Mouse (Mus musculus): ENCODE measurements around the gene Dlx4. TPM values are rescaled to one million over a fixed set of nuclear protein-coding genes. Genes with fewer than 3 reads are reported as not detected.

Gene Dlx4
- polyA plus RNA-seq, 1 experiment from 2014 or later = 0.79 TPM

DNA sequence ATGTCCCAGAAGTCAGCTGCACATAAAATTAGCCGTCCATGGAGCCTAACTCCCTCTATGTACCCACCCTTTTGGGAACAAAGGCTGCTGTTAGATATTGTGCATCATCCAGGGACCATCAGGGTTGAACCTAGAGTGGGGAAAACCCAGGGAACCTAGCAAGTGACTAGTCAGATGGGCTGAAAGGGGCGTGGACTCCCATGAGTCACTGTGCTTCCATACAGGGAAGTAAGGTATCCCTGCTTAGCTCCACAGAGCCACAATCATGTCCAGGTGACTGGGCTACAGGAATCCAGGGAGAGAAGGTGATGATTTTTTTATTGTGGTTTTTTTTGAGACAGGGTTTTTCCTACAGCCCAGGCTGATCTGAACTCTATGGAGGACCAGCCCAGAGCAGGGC, 37.1 kb downstream of the Dlx4 start:
- H3K9ac ChIP-seq (replicated peaks; ENCODE audit: low read depth) = no peak overlapping the region
- H3K27me3 ChIP-seq (replicated peaks; ENCODE audit: insufficient read depth, low read length) = no peaks in the 10 kb centered on the region
- TF ChIP-seq EP300 (IDR thresholded peaks at IDR 0.05) (no peak), CTCF (IDR thresholded peaks at IDR 0.05) (no peak)
- ATAC-seq (no peak), DNase-seq (ENCODE audit: low spot score) (no peak)
- WGBS = 90% methylated on average over 2 of the region's 2 CpGs
- H3K4me3 ChIP-seq (ENCODE audit: low read depth, low read length) = no peak overlapping the region
- H3K4me1 ChIP-seq (ENCODE audit: insufficient read depth, low read depth, low read length) = peaks cover 3% of the 10 kb centered on the region; the same call in 1 of the 2 replicates
- H3K9me3 ChIP-seq (ENCODE audit: low read length) = no peaks in the 10 kb centered on the region
- H3K4me2 ChIP-seq (replicated peaks; ENCODE audit: low read depth, low read length) = no peak overlapping the region
- no peak overlapping the region for H3K27ac ChIP-seq (ENCODE audit: low read length)
- H3K36me3 ChIP-seq (ENCODE audit: insufficient read depth, low read length) = no peaks in the 10 kb centered on the region

DNA sequence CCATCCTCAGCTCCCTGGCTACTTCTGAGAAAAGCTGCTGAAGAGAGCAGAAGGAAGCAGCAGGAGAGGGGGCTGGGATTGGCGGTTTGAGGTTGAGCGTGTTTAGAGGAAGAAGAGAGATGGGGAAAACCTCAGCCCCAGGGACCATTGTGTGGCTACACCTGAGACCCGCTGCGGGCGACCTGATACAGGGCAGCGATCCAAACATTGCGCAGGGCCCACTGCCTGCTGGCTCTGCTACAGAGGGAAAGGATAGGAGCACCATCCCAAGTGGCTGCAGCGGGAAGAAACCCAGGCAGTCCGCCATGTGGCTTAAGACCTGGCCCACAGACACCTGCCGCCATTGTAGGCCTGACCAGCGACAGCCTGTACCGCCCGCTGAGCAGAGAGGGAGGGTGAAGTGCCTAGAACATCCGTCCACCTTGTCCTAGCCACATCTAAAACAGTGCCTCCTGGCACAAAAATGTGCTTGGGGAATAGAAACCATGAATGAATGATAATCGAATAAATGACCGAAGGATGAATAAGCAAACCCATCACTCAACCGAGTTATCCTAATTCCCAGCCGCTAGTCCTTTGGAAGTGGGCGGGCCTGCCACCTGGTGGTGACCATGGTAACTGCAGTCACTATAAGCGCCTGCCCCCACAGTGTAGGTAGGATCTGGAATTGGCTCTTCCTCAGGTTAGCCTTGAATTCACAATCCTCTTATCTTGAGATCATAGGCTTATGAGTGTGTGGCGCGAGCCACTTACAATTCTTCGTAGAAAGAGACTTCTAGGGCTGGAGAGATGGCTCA, 39.4 kb downstream of the Dlx4 start:
- Histone ChIP-seq H3K27me3 (replicated peaks; ENCODE audit: insufficient read depth, low read length) (no peaks in the 10 kb centered on the region), H3K4me1 (ENCODE audit: insufficient read depth, low read depth, low read length) (peaks cover 3% of the 10 kb centered on the region; the same call in 1 of the 2 replicates), H3K27ac (ENCODE audit: low read length) (no peak overlapping the region), H3K4me3 (ENCODE audit: low read depth, low read length) (no peak overlapping the region), H3K9me3 (ENCODE audit: low read length) (no peaks in the 10 kb centered on the region), H3K36me3 (ENCODE audit: insufficient read depth, low read length) (no peaks in the 10 kb centered on the region), H3K4me2 (replicated peaks; ENCODE audit: low read depth, low read length) (no peak overlapping the region), H3K9ac (replicated peaks; ENCODE audit: low read depth) (no peak overlapping the region)
- TF ChIP-seq EP300 (IDR thresholded peaks at IDR 0.05) (no peak), CTCF (IDR thresholded peaks at IDR 0.05) (peak; percentile 97)
- DNase-seq (ENCODE audit: low spot score) (peak; percentile 83), ATAC-seq (peak; percentile 61)
- 31% methylated on average over 23 of the region's 23 CpGs for WGBS

DNA sequence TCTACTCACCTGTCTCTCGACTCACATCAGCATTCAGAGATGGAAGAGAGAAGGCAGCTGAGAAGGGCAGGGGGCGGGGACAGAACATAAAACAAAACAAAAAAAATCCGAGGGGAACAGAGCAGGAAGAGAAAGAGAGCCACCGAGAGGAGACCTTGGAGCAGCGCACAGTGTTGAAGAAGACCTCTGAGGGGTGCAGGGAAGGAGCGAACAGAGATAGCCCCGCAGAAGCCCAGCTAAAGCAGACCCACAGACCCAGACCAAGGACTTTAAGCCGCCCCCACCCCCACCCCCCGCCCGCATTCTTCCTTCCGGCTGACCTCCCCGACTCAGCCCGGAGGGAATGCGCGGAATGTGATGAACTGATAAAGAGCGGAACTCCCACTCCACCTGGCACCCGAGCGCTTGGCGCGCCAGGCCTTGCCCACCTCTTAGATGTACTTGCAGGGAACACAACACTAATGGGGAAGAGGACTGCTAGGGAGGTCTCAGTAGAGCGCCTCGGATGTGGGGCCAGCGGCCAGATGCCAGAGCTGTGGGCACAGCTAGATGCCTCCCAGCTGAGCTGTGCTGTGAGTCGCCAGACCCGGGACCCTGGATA, 40.7 kb downstream of the Dlx4 start:
- Histone ChIP-seq H3K4me2 (replicated peaks; ENCODE audit: low read depth, low read length) (peak overlapping the region; percentile 56), H3K9me3 (ENCODE audit: low read length) (no peaks in the 10 kb centered on the region), H3K9ac (replicated peaks; ENCODE audit: low read depth) (0 out of 2 replicates have a peak overlapping the region, but pooled peaks have one; percentile 16), H3K27ac (ENCODE audit: low read length) (peak overlapping the region; percentile 60), H3K4me1 (ENCODE audit: insufficient read depth, low read depth, low read length) (peaks cover 3% of the 10 kb centered on the region; the same call in 1 of the 2 replicates), H3K36me3 (ENCODE audit: insufficient read depth, low read length) (no peaks in the 10 kb centered on the region), H3K27me3 (replicated peaks; ENCODE audit: insufficient read depth, low read length) (no peaks in the 10 kb centered on the region), H3K4me3 (ENCODE audit: low read depth, low read length) (peak overlapping the region; percentile 17)
- TF ChIP-seq CTCF (IDR thresholded peaks at IDR 0.05) (peak; percentile 40), EP300 (IDR thresholded peaks at IDR 0.05) (peak; percentile 60; the same call in 1 of the 2 replicates)
- DNase-seq (ENCODE audit: low spot score) (peak; percentile 67), ATAC-seq (peak; percentile 70)
- 1% methylated on average over 25 of the region's 25 CpGs for WGBS

DNA sequence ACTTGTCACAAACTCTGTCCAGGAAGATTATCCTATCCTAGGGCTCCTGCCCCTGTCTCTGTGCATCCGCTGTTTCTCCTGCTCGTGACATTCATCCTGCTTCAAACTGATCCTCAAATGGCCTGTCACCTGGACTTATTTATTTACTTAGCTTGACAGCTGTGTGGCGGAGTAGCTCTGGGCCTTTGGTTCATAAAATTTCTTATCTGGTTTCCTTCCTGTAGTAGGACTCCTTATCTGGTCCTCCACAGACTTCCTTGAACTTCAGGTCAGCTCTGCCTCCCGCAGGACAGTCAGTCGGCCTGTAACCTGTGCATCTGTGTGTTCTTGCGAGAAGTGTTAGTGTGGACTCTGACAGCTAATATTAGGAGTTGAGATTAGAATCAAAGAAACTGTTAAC, 41.8 kb downstream of the Dlx4 start:
- peaks cover 3% of the 10 kb centered on the region; the same call in 1 of the 2 replicates for H3K4me1 ChIP-seq (ENCODE audit: insufficient read depth, low read depth, low read length)
- H3K4me3 ChIP-seq (ENCODE audit: low read depth, low read length) = no peak overlapping the region
- H3K27ac ChIP-seq (ENCODE audit: low read length) = peak overlapping the region; percentile 32; the same call in 1 of the 2 replicates
- no peaks in the 10 kb centered on the region for H3K36me3 ChIP-seq (ENCODE audit: insufficient read depth, low read length)
- H3K27me3 ChIP-seq (replicated peaks; ENCODE audit: insufficient read depth, low read length) = no peaks in the 10 kb centered on the region
- ATAC-seq = peak; percentile 50
- 0 out of 2 replicates have a peak overlapping the region, but pooled peaks have one; percentile 56 for H3K4me2 ChIP-seq (replicated peaks; ENCODE audit: low read depth, low read length)
- DNase-seq (ENCODE audit: low spot score) = peak; percentile 70
- H3K9ac ChIP-seq (replicated peaks; ENCODE audit: low read depth) = no peak overlapping the region
- 30% methylated on average over 6 of the region's 6 CpGs for WGBS
- TF ChIP-seq CTCF (IDR thresholded peaks at IDR 0.05) (peak; percentile 24; the same call in 1 of the 2 replicates), EP300 (IDR thresholded peaks at IDR 0.05) (peak; percentile 94)
- H3K9me3 ChIP-seq (ENCODE audit: low read length) = no peaks in the 10 kb centered on the region

DNA sequence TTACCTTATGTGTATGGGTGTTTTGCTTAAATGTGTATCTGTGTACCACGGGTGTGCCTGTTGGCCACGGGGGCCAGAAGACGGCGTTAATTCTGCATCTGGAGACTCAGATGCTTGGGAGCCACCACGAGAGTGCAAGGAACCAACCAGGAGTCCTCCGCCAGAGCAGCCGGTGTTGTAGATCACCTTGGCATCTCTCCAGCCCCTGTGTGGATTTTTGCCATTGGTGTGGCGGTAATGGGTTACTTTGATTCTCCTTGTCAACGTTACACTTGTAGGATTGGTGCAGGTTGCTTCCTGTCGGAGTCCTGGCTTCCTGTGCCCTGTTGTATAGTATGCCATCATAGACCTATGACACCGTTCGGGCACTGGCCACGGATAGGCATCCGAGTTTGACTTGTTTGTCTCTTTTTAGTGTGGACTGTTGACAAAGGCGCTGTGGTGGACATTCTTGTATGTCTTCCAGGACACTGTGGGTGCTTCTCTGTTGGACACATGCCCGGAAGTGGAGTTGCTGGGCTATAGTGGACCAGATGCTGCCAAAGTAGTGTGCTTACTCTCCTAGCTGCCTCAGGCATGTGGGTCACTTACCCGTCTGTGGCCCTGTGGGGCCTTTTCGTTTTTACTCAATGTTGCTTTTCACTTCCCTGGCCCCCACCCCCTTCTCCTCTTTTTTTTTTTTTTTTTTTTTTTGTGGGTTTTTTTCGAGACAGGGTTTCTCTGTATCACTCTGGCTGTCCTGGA, 43.7 kb downstream of the Dlx4 start:
- H3K27ac ChIP-seq (ENCODE audit: low read length) = no peak overlapping the region
- no peaks in the 10 kb centered on the region for H3K36me3 ChIP-seq (ENCODE audit: insufficient read depth, low read length)
- TF ChIP-seq CTCF (IDR thresholded peaks at IDR 0.05) (no peak), EP300 (IDR thresholded peaks at IDR 0.05) (no peak)
- H3K4me3 ChIP-seq (ENCODE audit: low read depth, low read length) = no peak overlapping the region
- no peak for ATAC-seq
- DNase-seq (ENCODE audit: low spot score) = no peak
- no peaks in the 10 kb centered on the region for H3K27me3 ChIP-seq (replicated peaks; ENCODE audit: insufficient read depth, low read length)
- H3K4me2 ChIP-seq (replicated peaks; ENCODE audit: low read depth, low read length) = no peak overlapping the region
- H3K4me1 ChIP-seq (ENCODE audit: insufficient read depth, low read depth, low read length) = peaks cover 7% of the 10 kb centered on the region; the same call in 1 of the 2 replicates
- H3K9me3 ChIP-seq (ENCODE audit: low read length) = no peaks in the 10 kb centered on the region
- no peak overlapping the region for H3K9ac ChIP-seq (replicated peaks; ENCODE audit: low read depth)
- WGBS = 67% methylated on average over 19 of the region's 19 CpGs

All from lung, postnatal 0 days (tissue).